In genomic region chr19:59208475-59208874, GRCm38 (mm10) we compare ENCODE assay signal across 9 mouse cellular contexts. TPM values are rescaled to one million over a fixed set of nuclear protein-coding genes. Genes with fewer than 3 reads are reported as not detected.
DNase-seq lines count a peak whose midpoint lies in the region; ATAC-seq and TF ChIP-seq lines count a peak whose summit lies in the region.
"Had no signal": no experiment of that assay in that cellular context is flagged by ENCODE, and none has a peak within 500 bp of the region (broad histone marks: within the 10 kb centered on the region; RNA-seq: fewer than 3 reads in every experiment).

No protein-coding gene starts in this region.

- peak; percentile 74 for DNase-seq in adrenal gland, postnatal 14 days
- DNase-seq in embryo, embryonic 9.5 days (ENCODE audit: extremely low spot score): peak; percentile 75
- DNase-seq in heart, postnatal 36 days: peak; percentile 58 to 66
- peak; percentile 47 for DNase-seq in left cerebral cortex, adult 11 months (ENCODE audit: low spot score)
- DNase-seq in midbrain, embryonic 14.5 days: peak; percentile 92
- peak; percentile 46 for DNase-seq in telencephalon, adult 2 months (ENCODE audit: low read depth, low spot score)

- ATAC-seq in intestine, postnatal 0 days: no peak
- no peak for ATAC-seq in intestine, embryonic 16.5 days
- no peak for ATAC-seq in midbrain, embryonic 14.5 days (ENCODE audit: low FRiP score, low TSS enrichment)

- H3K4me2 ChIP-seq in intestine, postnatal 0 days (replicated peaks; ENCODE audit: low read depth): no peak overlapping the region
- H3K4me2 ChIP-seq in intestine, embryonic 16.5 days (ENCODE audit: low read depth, low read length): no peak overlapping the region
- no peak overlapping the region for H3K4me2 ChIP-seq in midbrain, embryonic 14.5 days (ENCODE audit: low read length)

- H3K27me3 ChIP-seq in intestine, postnatal 0 days (replicated peaks; ENCODE audit: control insufficient read depth, insufficient read depth, low read length): 0 out of 2 replicates have a peak, but pooled peaks cover 9% of the 10 kb centered on the region
- no peaks in the 10 kb centered on the region for H3K27me3 ChIP-seq in intestine, embryonic 16.5 days (replicated peaks; ENCODE audit: control insufficient read depth, insufficient read depth, low read length)
- 0 out of 2 replicates have a peak, but pooled peaks cover 5% of the 10 kb centered on the region for H3K27me3 ChIP-seq in midbrain, embryonic 14.5 days (ENCODE audit: control insufficient read depth, insufficient read depth, low read length)

- H3K4me3 ChIP-seq in intestine, postnatal 0 days (ENCODE audit: low read depth, low read length): no peak overlapping the region
- H3K4me3 ChIP-seq in intestine, embryonic 16.5 days (ENCODE audit: low read length): no peak overlapping the region
- no peak overlapping the region for H3K4me3 ChIP-seq in midbrain, embryonic 14.5 days (replicated peaks; ENCODE audit: low read depth, low read length)

- intact Hi-C loops in heart, postnatal 36 days (cut with DNase I): loop anchor here (5.0 kb wide), 1 partner anchor 441 kb away; no protein-coding TSS in a partner anchor

- no peak overlapping the region for H3K9ac ChIP-seq in intestine, postnatal 0 days (ENCODE audit: low read depth, low read length)
- no peak overlapping the region for H3K9ac ChIP-seq in intestine, embryonic 16.5 days (ENCODE audit: low read depth, low read length)
- no peak overlapping the region for H3K9ac ChIP-seq in midbrain, embryonic 14.5 days (replicated peaks; ENCODE audit: low read length)

- no peak overlapping the region for H3K27ac ChIP-seq in intestine, postnatal 0 days (ENCODE audit: low read depth, low read length)
- H3K27ac ChIP-seq in intestine, embryonic 16.5 days (ENCODE audit: low read length): no peak overlapping the region
- H3K27ac ChIP-seq in midbrain, embryonic 14.5 days (replicated peaks; ENCODE audit: low read depth, low read length): no peak overlapping the region

- TF ChIP-seq CTCF in intestine, postnatal 0 days (IDR thresholded peaks at IDR 0.05; ENCODE audit: low read depth): peak; percentile 89

- H3K4me1 ChIP-seq in intestine, postnatal 0 days (replicated peaks; ENCODE audit: control insufficient read depth, insufficient read depth, low read length): no peaks in the 10 kb centered on the region
- no peaks in the 10 kb centered on the region for H3K4me1 ChIP-seq in intestine, embryonic 16.5 days (ENCODE audit: control insufficient read depth, insufficient read depth, low read length)
- no peaks in the 10 kb centered on the region for H3K4me1 ChIP-seq in midbrain, embryonic 14.5 days (ENCODE audit: control insufficient read depth, insufficient read depth, low read length)

- H3K36me3 ChIP-seq in intestine, postnatal 0 days (ENCODE audit: control insufficient read depth, insufficient read depth): no peaks in the 10 kb centered on the region
- no peaks in the 10 kb centered on the region for H3K36me3 ChIP-seq in intestine, embryonic 16.5 days (ENCODE audit: control insufficient read depth, insufficient read depth, low read length)
- no peaks in the 10 kb centered on the region for H3K36me3 ChIP-seq in midbrain, embryonic 14.5 days (ENCODE audit: control insufficient read depth, insufficient read depth, low read length)

- 27% methylated on average over 5 of the region's 5 CpGs for WGBS in intestine, postnatal 0 days
- WGBS in intestine, embryonic 16.5 days: 28% methylated on average over 5 of the region's 5 CpGs
- WGBS in midbrain, embryonic 14.5 days: 25% methylated on average over 5 of the region's 5 CpGs

- H3K9me3 ChIP-seq in intestine, postnatal 0 days (ENCODE audit: control insufficient read depth): no peaks in the 10 kb centered on the region
- no peaks in the 10 kb centered on the region for H3K9me3 ChIP-seq in intestine, embryonic 16.5 days (ENCODE audit: control insufficient read depth, low read length)
- H3K9me3 ChIP-seq in midbrain, embryonic 14.5 days (ENCODE audit: control insufficient read depth, low read length): no peaks in the 10 kb centered on the region

RNA-seq across cellular contexts. Expression of gene Kcnk18, which starts 10.5 kb away (rescaled TPM):
- polyA plus RNA-seq in intestine, postnatal 0 days (2015; fragmentation: Nextera tagmentation; extraction: Ambion mirVana): not detected in 2 replicates
- polyA plus RNA-seq in intestine, embryonic 16.5 days (2015; fragmentation: Nextera tagmentation; extraction: Ambion mirVana): not detected in 2 replicates
- not detected in 2 replicates for total RNA-seq in adrenal gland, postnatal 14 days (2021)
- total RNA-seq in heart, postnatal 36 days (2021): not detected
- not detected in 2 replicates for polyA plus RNA-seq in midbrain, embryonic 14.5 days (2014; fragmentation: Nextera tagmentation; extraction: Ambion mirVana)
- total RNA-seq: neutrophil, adult 5-6 weeks had no signal

RNA-seq across cellular contexts. Expression of gene Vax1, which starts 38.6 kb away (rescaled TPM):
- polyA plus RNA-seq in intestine, postnatal 0 days (2015; fragmentation: Nextera tagmentation; extraction: Ambion mirVana): not detected in 2 replicates
- polyA plus RNA-seq in intestine, embryonic 16.5 days (2015; fragmentation: Nextera tagmentation; extraction: Ambion mirVana): not detected in 2 replicates
- not detected in 2 replicates for total RNA-seq in adrenal gland, postnatal 14 days (2021)
- not detected for total RNA-seq in heart, postnatal 36 days (2021)
- polyA plus RNA-seq in midbrain, embryonic 14.5 days (2014; fragmentation: Nextera tagmentation; extraction: Ambion mirVana): not detected in 2 replicates
- total RNA-seq: neutrophil, adult 5-6 weeks had no signal

RNA-seq across cellular contexts. Expression of gene Slc18a2, which starts 52.2 kb away (rescaled TPM):
- 3.3 and 4.3 TPM in 2 replicates for polyA plus RNA-seq in intestine, postnatal 0 days (2015; fragmentation: Nextera tagmentation; extraction: Ambion mirVana)
- polyA plus RNA-seq in intestine, embryonic 16.5 days (2015; fragmentation: Nextera tagmentation; extraction: Ambion mirVana): 7.5 and 7.9 TPM in 2 replicates
- total RNA-seq in adrenal gland, postnatal 14 days (2021): 15.6 and 22.0 TPM in 2 replicates
- under 1 TPM; 0.62 to 0.94 TPM for total RNA-seq in heart, postnatal 36 days (2021)
- polyA plus RNA-seq in midbrain, embryonic 14.5 days (2014; fragmentation: Nextera tagmentation; extraction: Ambion mirVana): 18.9 and 23.0 TPM in 2 replicates
